Mouse (Mus musculus) forebrain, embryonic 10.5 days (tissue): ENCODE results near the gene Fgfr1op. TPM values are rescaled to one million over a fixed set of nuclear protein-coding genes. Genes with fewer than 3 reads are reported as not detected.
"Not testable (repeated sequence)": the region's sequence is repeated elsewhere in the genome, so short reads cannot be mapped to it uniquely, and the experiment has no call there.

Experiments used
- DNase-seq: peaks from one replicate; pipeline ENCODE4 v3.0.0-alpha.2; 2017; ENCODE audit warnings: low spot score; ENCODE audit errors: extremely low spot score
- H3K27ac ChIP-seq: fragments of 300-500 bp; sonication (generic); 2 replicates; pipeline ENCODE4 v1.5.1; 2016; ENCODE audit warnings: mild to moderate bottlenecking
- H3K27me3 ChIP-seq: fragments of 300-500 bp; sonication (generic); 2 replicates; pipeline ENCODE4 v1.6.1; 2016; ENCODE audit warnings: mild to moderate bottlenecking; ENCODE audit not compliant: poor library complexity, severe bottlenecking
- H3K36me3 ChIP-seq: fragments of 300-500 bp; sonication (generic); replicated peaks from 2 replicates; pipeline ENCODE4 v1.6.1; 2016; ENCODE audit warnings: mild to moderate bottlenecking, moderate library complexity
- H3K4me1 ChIP-seq: fragments of 300-500 bp; sonication (generic); 2 replicates; pipeline ENCODE4 v1.6.1; 2016
- H3K4me3 ChIP-seq: fragments of 300-500 bp; sonication (generic); 2 replicates; pipeline ENCODE4 v1.5.1; 2016; ENCODE audit warnings: mild to moderate bottlenecking, moderate library complexity
- H3K9me3 ChIP-seq: fragments of 300-500 bp; sonication (generic); 2 replicates; pipeline ENCODE4 v1.6.1; 2016; ENCODE audit warnings: mild to moderate bottlenecking, moderate library complexity
- WGBS: fragments of 180-500 bp; shearing (Covaris S2); methylation state at CpG from one replicate; pipeline ENCODE4 v1.1.7; 2016; 5-methylcytosine and 5-hydroxymethylcytosine counted together
- polyA plus RNA-seq: library from polyadenylated mRNA; unstranded; fragments of >200 nt; fragmentation: Nextera tagmentation; extraction: Ambion mirVana; gene quantifications from 2 replicates; pipeline ENCODE4 v1.2.1, GENCODE M21; 2016

Fgfr1op gene
- polyA plus RNA-seq, 1 experiment from 2014 or later = 57.7 TPM

DNA sequence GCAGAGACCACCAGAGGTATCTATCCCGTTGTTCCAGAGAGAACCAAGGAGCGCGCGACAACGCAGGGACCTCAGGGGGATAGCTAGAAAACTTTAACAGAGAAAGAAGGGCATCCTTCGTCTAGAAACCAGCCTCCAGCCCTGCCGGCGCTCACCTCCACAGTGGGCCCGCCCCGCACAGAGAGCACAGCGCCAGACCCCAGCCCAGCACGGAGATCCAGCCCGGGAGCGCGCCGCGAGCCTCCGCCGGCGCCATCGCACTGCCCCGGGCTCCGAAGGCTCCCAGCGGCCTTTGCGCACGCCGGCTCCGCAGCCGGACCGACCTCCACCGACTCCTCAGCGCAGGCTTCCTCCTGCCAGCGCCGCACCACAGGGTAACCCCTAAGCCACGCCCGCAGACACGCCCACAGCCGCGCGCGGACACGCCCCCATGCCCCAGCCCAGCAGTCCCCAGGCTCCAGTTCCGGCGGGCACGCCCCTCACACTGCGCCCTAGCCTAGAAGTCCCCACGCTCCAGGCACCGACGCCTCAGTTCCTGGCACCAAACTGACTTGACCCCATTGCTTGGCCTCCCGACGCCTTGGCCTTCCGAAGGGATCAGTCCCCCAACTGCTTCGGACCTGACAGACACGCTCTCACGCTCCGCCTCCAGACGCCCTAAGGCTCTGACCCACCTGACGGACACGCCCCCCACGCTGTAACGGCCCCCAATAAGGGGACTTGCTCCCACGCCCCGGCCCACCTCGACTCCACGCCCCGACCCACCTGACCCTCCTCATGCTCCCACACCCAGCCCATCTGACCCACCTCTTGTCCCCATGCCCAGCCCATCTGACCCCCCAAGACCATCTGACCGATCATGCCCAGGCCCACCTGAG, 17.6 kb upstream of the Fgfr1op start, which contains the start of the genes Gm49673 and Rnaset2a:
TSS of gene Gm49673 (minus strand) at position 350 of the 878 bp plus-strand sequence.
TSS of gene Rnaset2a (minus strand) at position 659 of the 878 bp plus-strand sequence.
- peak; percentile 32 for DNase-seq
- H3K9me3 ChIP-seq, H3K27me3 ChIP-seq, H3K36me3 ChIP-seq, H3K4me1 ChIP-seq: not testable (repeated sequence)
- H3K27ac ChIP-seq = peak within 1 kb of the TSS; percentile 85
- peak within 1 kb of the TSS; percentile 58 for H3K4me3 ChIP-seq
- 2% methylated on average over 56 of the region's 67 CpGs for WGBS

DNA sequence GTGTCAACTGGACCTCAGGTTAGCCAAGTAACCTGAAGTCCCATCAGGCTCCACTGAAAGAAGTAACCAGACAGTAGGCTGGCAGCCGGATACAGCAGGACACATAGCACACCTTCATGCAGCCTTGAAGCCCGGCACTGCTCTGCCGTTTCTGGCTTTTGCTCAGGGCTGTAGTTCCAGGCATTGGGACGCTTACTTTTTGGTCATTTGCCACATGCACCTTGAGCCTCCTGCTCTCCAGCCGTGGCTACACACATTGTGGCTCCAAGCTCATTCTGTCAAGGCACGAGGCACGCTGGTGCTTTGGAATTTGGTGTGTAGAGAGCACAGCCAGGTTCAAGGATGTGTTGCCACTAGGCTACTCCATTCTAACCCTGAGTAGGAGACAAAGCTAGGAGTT, 10.3 kb upstream of the Fgfr1op start:
- not testable (repeated sequence) for H3K9me3 ChIP-seq, DNase-seq, H3K36me3 ChIP-seq, H3K4me3 ChIP-seq, H3K27ac ChIP-seq, H3K4me1 ChIP-seq, H3K27me3 ChIP-seq
- WGBS = 87% methylated on average over 7 of the region's 7 CpGs

DNA sequence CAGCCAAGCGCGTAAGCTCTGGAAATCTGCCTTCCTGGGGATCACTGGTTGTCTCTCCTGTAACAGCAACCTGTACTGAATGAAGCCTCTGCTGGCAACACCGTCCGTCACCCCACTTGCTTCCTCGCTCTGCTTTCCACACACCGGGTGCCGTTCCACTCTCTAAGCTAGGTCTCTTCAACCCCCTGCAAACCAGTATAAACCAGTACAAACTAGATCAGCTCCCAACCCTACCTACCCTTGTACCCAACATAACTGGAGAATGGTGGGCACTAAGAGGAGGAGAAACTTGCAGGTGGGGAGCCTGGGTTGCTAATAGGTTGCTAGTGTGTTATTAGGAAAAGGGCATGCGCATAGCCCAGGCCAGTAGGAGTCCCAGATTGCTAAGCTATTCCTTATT, 9.3 kb upstream of the Fgfr1op start:
- H3K27me3 ChIP-seq, H3K4me1 ChIP-seq, H3K27ac ChIP-seq, DNase-seq, H3K9me3 ChIP-seq, H3K4me3 ChIP-seq, H3K36me3 ChIP-seq: not testable (repeated sequence)
- 67% methylated on average over 1 of the region's 8 CpGs for WGBS

DNA sequence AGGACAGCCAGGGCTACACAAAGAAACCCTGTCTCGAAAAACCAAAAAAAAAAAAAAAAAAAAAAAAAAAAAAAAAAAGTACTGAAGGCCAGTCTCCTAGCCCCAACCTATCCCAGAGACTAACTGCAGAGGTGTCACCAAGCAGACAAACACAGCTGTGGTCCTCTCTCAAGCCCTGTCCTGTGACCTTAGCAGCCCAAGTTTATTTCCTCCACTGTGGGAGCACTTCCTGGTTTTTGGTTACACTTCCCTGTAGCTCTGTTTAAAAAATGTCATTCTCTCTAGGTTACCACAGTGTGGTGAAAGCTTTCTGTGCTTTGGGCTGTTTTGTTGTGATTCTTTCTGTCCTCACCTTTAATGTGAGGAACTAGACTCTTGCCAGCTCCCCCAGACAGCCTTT, 6.7 kb upstream of the Fgfr1op start:
- H3K27ac ChIP-seq, DNase-seq, H3K36me3 ChIP-seq, H3K27me3 ChIP-seq, H3K4me3 ChIP-seq, H3K9me3 ChIP-seq, H3K4me1 ChIP-seq: not testable (repeated sequence)
- WGBS = 33% methylated on average over 1 of the region's 1 CpGs

DNA sequence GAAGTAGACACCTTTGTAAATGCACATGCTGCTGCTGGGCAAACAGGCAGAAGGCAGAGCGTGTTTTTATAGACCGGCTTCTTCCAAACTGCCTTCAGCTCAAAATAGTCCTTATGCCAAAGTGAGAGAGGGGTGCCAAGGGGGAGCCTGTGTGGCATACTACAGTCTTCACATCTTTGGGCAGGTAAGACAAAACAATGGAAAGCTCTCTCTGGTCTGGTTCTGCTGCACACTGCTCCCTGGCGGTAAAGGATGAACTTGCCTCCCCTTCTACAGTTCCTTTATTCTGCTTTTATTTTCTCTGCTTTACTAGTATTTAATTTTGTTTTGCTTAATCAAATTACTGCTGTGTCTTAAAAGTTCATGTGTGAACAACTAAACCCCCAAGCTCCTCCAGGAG, 4.3 kb upstream of the Fgfr1op start:
- not testable (repeated sequence) for DNase-seq, H3K4me1 ChIP-seq, H3K36me3 ChIP-seq, H3K27ac ChIP-seq, H3K27me3 ChIP-seq, H3K4me3 ChIP-seq, H3K9me3 ChIP-seq
- WGBS = 36% methylated on average over 3 of the region's 3 CpGs

DNA sequence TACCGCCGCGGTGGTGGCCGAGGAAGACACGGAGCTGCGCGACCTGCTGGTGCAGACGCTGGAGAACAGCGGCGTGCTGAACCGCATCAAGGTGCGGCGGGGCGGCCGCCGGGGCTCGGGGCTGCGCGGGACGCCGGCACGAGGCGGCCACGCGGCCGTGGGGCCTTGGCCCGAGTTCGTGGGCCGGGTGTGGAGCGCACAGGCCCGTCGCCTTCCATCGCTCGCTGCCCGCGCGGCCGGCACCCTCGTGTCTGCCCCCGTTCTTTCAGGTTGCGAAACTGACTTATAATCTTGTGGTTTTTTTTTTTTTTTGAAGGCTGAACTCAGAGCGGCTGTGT, 276 bp downstream of the Fgfr1op start:
- under 1% methylated on average over 42 of the region's 42 CpGs for WGBS
- Histone ChIP-seq H3K4me3 (peak overlapping the region; percentile 59), H3K27ac (peak overlapping the region; percentile 89), H3K36me3 (peaks cover 21% of the 10 kb centered on the region)
- H3K9me3 ChIP-seq, H3K27me3 ChIP-seq, DNase-seq, H3K4me1 ChIP-seq: not testable (repeated sequence)

DNA sequence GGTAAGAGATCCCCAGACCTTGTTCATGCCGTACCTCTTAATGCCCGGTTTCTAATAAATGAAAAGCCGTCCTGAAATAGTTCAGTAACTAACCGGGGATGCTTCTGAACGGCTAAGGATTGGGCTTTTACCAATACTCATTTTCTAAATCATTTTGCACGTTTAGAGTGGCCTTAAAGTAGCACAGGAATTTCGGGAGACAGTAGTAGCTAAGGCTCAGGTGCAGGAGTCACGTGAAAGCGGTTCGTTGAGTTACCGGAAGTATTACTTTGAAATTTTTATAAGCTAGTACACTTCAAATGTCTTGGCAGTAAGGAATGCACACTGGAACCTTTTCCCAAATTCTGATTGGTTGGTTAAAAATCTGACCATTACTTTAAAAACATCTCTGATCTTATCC, 676 bp downstream of the Fgfr1op start:
- H3K27me3 ChIP-seq, H3K9me3 ChIP-seq, DNase-seq, H3K4me1 ChIP-seq: not testable (repeated sequence)
- H3K4me3 ChIP-seq = peak overlapping the region; percentile 59
- H3K36me3 ChIP-seq = peaks cover 25% of the 10 kb centered on the region
- 3% methylated on average over 11 of the region's 11 CpGs for WGBS
- peak overlapping the region; percentile 89; the same call in 1 of the 2 replicates for H3K27ac ChIP-seq

DNA sequence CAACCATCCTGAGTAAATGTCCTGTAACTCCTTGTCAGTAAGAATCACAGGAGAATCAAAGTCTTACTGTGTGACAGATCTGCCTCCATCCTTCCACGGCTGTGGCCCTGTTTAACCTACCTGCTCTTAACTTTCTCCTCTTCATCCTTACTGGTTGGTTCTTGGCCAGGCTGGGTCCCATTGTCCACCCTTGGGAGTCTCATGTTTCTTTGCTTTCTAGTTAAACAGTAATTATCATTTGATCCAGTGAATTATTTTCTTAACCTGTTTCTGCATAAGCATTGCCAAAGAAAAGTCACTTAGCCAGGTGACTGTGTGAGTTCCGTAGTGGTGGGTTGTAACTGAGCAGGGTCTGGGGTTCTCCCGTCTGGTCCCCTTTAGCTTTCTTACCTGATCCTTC, 1.2 kb downstream of the Fgfr1op start:
- H3K27ac ChIP-seq, H3K9me3 ChIP-seq, H3K4me1 ChIP-seq, DNase-seq, H3K27me3 ChIP-seq: not testable (repeated sequence)
- peaks cover 30% of the 10 kb centered on the region for H3K36me3 ChIP-seq
- WGBS = 41% methylated on average over 2 of the region's 3 CpGs
- H3K4me3 ChIP-seq = peak overlapping the region; percentile 59

DNA sequence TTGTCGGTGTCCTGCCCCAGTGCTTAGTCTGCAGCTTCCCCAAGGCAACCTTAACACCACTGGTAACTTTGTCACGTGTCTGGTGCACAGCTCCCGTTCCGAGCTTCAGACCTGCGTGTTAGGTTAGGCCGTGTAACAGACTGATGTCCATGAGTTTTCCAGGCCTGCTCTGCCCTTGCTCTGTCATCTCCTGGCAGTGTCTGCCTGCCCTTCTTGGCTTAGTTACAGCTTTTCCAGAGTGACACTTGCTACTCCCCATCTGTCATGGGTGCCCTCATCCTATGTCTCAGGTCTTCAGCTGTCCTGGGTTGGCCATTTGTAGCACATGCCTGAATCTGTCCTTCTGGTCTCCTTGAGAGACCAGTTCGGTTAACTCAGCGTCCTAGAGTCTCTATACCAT, 2.1 kb downstream of the Fgfr1op start:
- DNase-seq, H3K4me3 ChIP-seq, H3K9me3 ChIP-seq, H3K27me3 ChIP-seq, H3K27ac ChIP-seq, H3K4me1 ChIP-seq: not testable (repeated sequence)
- H3K36me3 ChIP-seq = peaks cover 39% of the 10 kb centered on the region
- 93% methylated on average over 7 of the region's 8 CpGs for WGBS

DNA sequence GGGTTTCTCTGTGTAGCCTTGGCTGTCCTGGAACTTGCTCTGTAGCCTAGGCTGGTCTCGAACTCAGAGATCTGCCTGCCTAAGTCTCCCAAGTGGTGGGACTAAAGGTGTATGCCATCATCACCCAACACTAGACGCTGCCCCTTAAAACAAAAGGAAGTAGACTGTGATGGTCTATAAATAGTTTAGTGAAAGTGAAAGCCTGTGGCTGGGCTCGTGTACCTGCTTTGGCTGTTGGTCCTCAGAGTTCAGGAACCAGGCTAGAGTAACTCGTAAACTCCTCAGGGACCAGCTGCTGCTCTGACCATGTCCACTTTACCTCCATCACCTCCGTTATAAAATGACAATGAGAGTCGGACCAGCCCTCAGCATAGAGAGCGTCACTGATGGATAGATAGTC, 5.0 kb downstream of the Fgfr1op start:
- H3K27ac ChIP-seq = no peak overlapping the region
- H3K4me1 ChIP-seq = no peaks in the 10 kb centered on the region
- H3K36me3 ChIP-seq = peaks cover 68% of the 10 kb centered on the region
- H3K4me3 ChIP-seq = no peak overlapping the region
- WGBS = 95% methylated on average over 7 of the region's 7 CpGs
- no peaks in the 10 kb centered on the region for H3K9me3 ChIP-seq
- H3K27me3 ChIP-seq = no peaks in the 10 kb centered on the region
- DNase-seq = no peak

DNA sequence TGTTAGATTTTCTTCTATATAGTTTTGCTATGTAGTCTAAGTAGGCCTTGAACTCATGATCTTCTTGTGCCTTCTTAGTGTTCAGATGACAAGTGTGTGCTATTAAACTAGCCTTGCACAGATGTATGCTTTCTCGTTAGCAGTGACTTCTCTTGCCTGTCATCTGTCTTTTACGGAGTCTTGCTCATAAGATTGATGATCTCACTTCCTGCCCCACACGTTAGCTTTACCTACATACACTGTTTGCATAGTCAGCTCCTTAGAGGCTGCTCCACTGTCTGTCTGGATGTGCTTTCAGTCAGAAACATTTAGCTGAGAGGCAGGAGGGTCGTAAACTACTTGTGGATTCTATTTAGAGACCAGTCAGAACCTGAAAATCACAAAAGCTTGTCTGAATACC, 5.8 kb downstream of the Fgfr1op start:
- no peaks in the 10 kb centered on the region for H3K9me3 ChIP-seq
- no peaks in the 10 kb centered on the region for H3K27me3 ChIP-seq
- no peak overlapping the region for H3K4me3 ChIP-seq
- H3K27ac ChIP-seq = no peak overlapping the region
- H3K4me1 ChIP-seq = no peaks in the 10 kb centered on the region
- peaks cover 76% of the 10 kb centered on the region for H3K36me3 ChIP-seq
- DNase-seq = no peak
- whole genome bisulfite sequencing = 87% methylated on average over 4 of the region's 4 CpGs

DNA sequence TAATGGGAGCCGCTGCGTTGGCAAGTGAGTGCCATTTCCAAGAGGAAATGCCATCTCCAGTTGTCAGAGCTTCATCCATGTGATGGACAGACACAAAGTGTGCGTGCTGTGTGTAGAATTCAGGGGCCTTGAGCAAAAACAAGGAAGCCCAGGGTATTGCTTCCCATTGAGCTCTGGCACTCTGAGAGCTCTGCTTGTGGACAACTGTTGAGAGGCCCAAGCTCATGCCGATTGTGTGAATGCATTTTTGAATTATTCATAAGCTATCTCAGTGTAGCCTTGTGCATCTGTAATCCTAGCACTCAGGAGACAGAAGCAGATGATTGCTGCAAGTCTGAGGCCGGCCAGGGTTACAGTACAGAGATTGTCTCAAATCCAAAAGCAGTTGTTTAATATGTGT, 11.8 kb downstream of the Fgfr1op start:
- Histone ChIP-seq H3K36me3 (peaks cover 96% of the 10 kb centered on the region), H3K27ac (no peak overlapping the region), H3K27me3 (no peaks in the 10 kb centered on the region), H3K4me1 (peaks cover 4% of the 10 kb centered on the region; the same call in 1 of the 2 replicates), H3K4me3 (no peak overlapping the region), H3K9me3 (no peaks in the 10 kb centered on the region)
- 96% methylated on average over 5 of the region's 5 CpGs for WGBS
- no peak for DNase-seq

DNA sequence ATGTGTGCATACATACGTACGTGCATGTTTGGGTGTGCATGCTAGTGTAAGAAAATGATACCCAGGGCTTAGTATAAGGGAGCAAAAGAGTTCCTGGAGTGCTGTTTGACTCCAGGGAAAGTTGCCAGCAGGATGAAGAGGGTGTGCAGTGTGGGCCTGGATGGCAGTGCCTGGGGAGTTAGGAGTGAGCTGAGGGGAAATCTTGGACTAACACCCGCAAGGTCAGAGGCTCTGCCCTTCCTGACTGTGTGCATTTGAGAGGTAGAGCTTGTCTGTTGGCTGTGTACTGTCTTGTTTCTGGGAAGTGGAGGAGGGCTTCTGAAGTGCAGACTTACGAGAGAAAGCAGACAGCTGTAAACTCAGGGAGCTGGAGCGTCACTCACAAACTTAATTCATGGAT, 18.5 kb downstream of the Fgfr1op start:
- Histone ChIP-seq H3K27me3 (no peaks in the 10 kb centered on the region), H3K4me1 (no peaks in the 10 kb centered on the region), H3K36me3 (peaks cover 89% of the 10 kb centered on the region), H3K4me3 (no peak overlapping the region), H3K27ac (no peak overlapping the region), H3K9me3 (no peaks in the 10 kb centered on the region)
- DNase-seq = no peak
- 92% methylated on average over 5 of the region's 5 CpGs for WGBS
